Mouse (Mus musculus): ENCODE measurements at regions not wholly inside any gene's neighbourhood (a gene's known extent, or its start where the extent isn't known, plus 50 kb on each side); places are given as distances from the start of the nearest gene placed in this dataset.
A peak's percentile ranks its signal among the peaks of the same experiment; 100 is the strongest.

DNA sequence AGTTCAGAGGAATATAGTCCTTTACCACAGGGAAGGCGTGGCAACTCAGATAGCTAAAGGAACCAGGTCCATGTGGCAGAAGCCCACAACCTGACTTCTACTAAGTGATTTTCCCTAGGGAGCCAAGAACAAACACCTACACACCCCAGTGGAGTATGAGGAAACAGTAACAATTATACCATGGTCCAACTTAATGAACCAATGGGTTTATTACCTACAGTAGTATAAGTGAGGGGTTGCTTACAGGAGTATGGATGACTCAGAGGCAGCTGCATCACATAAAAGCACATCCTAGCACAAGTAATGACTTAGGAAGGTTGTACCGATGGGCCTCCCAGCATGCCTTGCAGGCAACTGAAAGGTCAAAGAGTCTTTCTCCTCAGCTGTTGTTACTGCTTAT lies 98.7 kb upstream of the Cul1 start:
- no peak for DNase-seq

- DNase-seq = peak; percentile 4
Observed at GRCm38 (mm10) chr6:47355500-47355899, 97.7 kb upstream of the Cul1 start.

- DNase-seq = no peak
Observed at GRCm38 (mm10) chr6:47356500-47356899, 96.7 kb upstream of the Cul1 start.

- DNase-seq = peak; percentile 2
Observed at GRCm38 (mm10) chr6:47358686-47359085, 94.5 kb upstream of the Cul1 start.

GRCm38 (mm10) chr6:47364002-47364401 lies 89.2 kb upstream of the Cul1 start:
- DNase-seq = no peak

DNA sequence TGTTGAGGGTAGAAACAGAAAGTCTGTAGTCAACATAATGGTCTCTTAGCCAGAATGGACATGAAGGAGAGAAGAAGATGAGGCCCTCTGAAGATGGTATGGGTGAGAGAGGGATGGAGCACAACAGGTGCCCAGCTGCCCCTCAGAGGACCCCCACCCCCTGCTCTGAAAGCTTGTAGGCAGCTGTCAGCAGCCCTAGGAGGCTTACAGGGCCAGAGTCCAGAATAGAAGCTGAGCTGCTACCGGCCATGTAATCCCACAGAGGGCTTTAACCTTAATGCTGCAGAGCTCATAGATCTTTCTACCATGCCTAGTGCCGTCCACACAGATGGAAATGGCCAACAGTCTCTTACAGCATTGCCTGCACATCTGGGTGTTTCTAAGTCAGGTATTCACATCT lies 88.6 kb upstream of the Cul1 start:
- DNase-seq = no peak

GRCm38 (mm10) chr6:47365651-47366645 lies 87.2 kb upstream of the Cul1 start:
- no peak for DNase-seq

GRCm38 (mm10) chr6:47367461-47367860 lies 85.7 kb upstream of the Cul1 start:
- DNase-seq = no peak

DNA sequence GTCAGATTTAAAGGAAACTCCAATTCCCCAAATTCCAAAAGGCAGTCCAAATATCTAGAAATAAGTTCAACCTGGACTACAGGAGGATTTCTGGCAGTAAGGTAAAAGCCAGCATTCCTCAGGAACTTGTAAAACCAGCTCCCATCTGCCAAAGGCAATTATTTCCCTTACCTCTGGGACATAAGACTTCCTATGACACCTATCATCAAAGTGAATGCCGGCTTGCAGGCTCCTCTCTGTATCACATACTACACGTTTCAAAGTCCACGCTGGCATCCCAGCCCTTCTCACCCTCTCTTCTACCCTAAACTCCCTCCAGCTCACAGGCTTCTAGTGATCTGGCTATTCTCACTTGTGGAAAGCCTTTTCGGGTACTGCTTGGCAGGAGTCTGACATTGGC lies 77.5 kb upstream of the Cul1 start:
- DNase-seq = no peak

DNA sequence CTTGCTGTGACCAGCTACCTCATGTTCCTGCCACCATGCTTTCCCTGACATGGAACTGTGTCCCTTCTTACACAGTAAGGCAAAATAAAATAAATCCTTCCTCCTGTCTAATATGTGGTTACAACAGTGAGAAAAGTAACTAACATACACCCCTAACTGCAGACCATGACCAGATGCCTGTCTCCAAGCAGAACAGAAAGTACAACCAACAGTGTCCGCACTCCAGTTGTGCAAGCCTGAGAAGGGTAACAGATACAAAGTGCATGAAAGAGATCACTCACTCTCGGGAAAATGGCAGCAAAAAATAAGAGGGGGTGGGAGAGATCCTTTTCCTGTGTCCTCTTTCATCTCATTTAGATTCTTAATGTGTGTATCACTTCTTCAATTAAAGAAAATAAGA lies 71.7 kb upstream of the Cul1 start:
- no peak for DNase-seq

- DNase-seq = no peak
Observed at GRCm38 (mm10) chr6:47386550-47386949, 66.6 kb upstream of the Cul1 start.

DNA sequence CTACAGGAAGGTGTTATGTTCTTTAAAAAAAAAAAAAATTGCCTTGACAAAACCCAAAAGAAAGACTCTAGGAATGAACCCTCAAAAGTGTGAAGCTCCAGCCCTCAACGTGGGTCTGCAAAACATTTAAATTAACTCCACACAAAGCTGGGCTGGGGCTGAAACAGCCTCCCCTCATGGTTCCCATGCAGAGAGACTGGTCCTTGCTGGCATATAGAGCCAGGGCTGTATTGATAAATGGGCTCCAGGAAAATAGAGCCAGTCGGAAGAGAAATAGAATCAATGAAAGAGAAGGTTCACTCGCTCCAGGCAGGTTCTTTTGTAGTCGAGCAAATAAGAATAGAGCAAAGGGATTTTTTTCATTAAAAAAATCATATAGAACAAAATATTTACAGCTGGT lies 63.3 kb upstream of the Cul1 start:
- no peak for DNase-seq

DNA sequence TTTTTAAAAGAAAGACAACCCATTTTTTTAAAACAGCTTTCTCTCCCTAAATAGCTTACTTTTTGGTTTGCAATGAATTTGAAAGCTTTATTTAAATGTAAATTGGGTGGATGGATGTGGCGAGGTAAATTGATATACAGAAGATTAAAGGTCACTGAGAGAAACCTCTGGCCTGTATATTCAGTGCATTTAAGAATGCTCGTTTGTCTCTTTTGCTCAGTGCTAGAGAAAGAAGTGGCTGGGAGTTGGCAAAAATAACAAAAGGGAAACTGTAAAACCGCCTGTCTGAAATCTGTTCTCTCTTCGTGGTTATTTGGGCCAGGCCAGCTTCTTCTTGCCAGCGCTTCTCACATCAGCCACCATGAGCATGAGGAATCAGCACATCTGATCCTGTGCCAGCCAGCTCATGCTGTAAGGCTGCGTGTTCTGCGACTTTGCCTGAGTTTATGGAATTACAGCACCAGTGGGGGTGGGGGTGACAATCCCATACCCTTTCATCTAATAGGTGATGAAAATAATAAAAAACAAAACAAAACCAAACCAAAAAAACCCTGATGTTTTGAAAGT lies 62.7 kb upstream of the Cul1 start:
- DNase-seq = peak; percentile 53

DNA sequence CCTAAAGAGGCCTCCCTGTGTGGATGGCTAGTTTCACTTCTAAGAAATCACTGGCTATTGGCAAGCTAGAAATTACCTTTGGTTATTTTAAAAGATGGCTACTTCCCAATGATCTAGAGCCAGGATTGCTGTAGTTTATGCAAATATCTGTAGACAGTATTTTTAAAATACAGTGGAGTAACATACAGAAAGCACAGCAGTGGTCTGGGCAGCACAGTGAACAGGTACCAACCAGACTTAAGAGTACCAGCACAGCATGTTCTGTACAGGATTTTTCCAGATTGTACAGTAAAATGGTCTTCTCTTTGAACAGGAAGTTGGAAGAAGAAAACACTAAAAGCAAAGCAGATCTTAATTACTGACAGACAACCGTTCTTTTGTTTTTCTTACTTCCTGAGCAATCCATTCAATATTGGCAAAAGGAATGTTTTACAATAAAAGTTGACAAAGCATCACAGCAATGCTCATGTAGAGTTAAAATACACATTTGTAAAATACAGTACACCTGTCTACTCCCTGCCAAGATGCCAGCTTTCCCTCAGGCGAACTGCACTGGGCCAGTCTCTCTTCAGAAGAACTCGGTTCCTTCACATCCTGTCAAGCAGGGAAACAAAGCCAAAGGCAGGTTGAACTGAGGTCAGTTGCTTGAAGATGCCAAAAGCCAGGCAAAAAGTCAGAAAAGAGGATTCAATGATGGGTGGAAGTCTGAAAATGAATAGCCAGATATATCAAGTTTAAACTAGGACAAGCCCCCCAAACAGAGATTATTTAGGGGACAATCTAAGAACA lies 62.0 kb upstream of the Cul1 start:
- no peak for DNase-seq

- DNase-seq = peak; percentile 69
Observed at GRCm38 (mm10) chr6:47395465-47396337, 57.5 kb upstream of the Cul1 start.

All from adrenal gland, postnatal 25 days (tissue).